Mouse (Mus musculus): ENCODE data around the gene Trip12.

DNA sequence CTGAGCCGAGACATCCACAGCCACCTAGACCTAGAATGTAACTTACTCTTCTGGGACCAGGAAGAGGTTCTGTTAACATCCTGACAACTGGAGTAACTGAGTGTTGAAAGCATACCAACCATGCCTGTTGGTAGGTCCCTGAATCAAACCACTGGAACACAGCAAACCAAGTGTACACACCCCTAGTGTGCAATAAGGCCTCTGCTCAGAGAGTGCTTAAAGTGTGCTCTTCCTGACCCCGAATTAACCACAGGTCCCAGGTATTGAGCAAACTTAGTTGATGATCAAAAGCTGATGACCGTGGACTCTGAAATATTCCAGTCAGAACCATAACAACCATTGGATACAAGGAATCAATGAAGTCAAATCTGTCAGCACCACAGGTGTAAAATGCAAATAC lies 117.9 kb downstream of the Trip12 start:
- TF ChIP-seq CTCF (IDR thresholded peaks at IDR 0.05; ENCODE audit: control insufficient read depth, insufficient read depth, low read length) (no peak), POLR2A (IDR thresholded peaks at IDR 0.05; ENCODE audit: borderline replicate concordance, control insufficient read depth, low read depth, low read length) (no peak)
